Mouse (Mus musculus) brain, embryonic 14.5 days (tissue): Measurements from ENCODE around the gene Zfp292. TPM values are rescaled to one million over a fixed set of nuclear protein-coding genes. Genes with fewer than 3 reads are reported as not detected.

Experiments used
- DNase-seq: peaks from one replicate; pipeline ENCODE4 v3.0.0-alpha.2; 2011; ENCODE audit warnings: low read depth
- CTCF ChIP-seq: fragments of 200-500 bp; IDR thresholded peaks from 2 replicates; pipeline ENCODE4 v1.5.1; 2012; ENCODE audit warnings: inconsistent platforms, mild to moderate bottlenecking, moderate library complexity, borderline replicate concordance; ENCODE audit not compliant: insufficient read depth, insufficient read length; ENCODE audit errors: extremely low read depth
- POLR2A ChIP-seq: fragments of 200-500 bp; IDR thresholded peaks from 2 replicates; pipeline ENCODE4 v1.6.1; 2012; ENCODE audit warnings: mild to moderate bottlenecking, inconsistent platforms, borderline replicate concordance; ENCODE audit not compliant: poor library complexity, insufficient read depth, insufficient read length, severe bottlenecking; ENCODE audit errors: extremely low read depth
- polyA plus RNA-seq: library from polyadenylated mRNA; depleted of rRNA; stranded (reverse); fragments of >200 nt; gene quantifications from 2 replicates; pipeline ENCODE4 v1.2.3, GENCODE M21; 2012

The Zfp292 gene
- polyA plus RNA-seq, 1 experiment = 23.1 TPM

- TF ChIP-seq CTCF (no peak), POLR2A (no peak)
Measured at GRCm38 (mm10) chr4:34889812-34890185, 7.0 kb upstream of the Zfp292 start.

DNA sequence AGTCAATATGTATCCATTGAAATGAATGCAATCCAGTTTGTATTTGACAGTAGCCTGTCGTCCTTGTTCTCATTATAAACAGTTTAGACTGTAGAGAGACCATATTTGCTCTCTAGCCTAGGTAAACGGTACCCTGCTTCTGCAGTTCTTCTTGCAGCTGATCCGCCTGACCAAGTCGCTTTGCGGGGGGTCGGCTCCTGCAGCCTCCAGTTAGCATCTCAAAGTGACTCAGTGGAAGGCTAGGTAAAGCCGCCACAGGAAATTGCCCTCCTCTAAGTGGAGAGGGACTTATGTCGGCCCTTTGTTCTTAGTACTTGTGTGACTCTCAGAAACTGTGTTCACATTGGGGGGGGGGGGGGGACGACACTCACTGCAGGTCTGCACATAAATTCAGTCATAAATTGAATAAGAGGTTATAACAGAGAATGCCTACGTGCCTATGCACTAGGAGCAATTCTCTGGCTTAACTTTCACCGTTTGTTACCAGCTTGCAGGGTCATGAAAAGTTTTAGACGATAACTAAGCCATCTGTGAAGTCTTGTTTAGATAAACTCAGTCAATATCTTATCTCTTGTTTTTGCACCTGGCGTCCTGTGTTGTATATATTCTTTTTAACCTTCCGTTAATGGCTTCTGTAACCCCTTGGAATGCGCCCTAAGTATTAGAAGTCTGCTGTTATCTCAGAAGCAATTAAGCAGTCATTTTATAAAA is 6.5 kb upstream of the Zfp292 start:
- TF ChIP-seq POLR2A (no peak), CTCF (no peak)
- no peak for DNase-seq

More at GRCm38 (mm10) chr4:34889812-34890185, 7.0 kb upstream of the Zfp292 start:
- no peak for DNase-seq

GRCm38 (mm10) chr4:34887295-34887694 is 4.5 kb upstream of the Zfp292 start:
- TF ChIP-seq POLR2A = no peak
- TF ChIP-seq CTCF = no peak
- peak; percentile 20 for DNase-seq

GRCm38 (mm10) chr4:34886490-34887111 is 3.8 kb upstream of the Zfp292 start:
- DNase-seq = peak; percentile 94
- TF ChIP-seq CTCF (no peak), POLR2A (peak; percentile 36; the same call in 1 of the 2 replicates)

GRCm38 (mm10) chr4:34885631-34886351 is 3.0 kb upstream of the Zfp292 start:
- DNase-seq = no peak

GRCm38 (mm10) chr4:34883366-34884029 is 738 bp upstream of the Zfp292 start:
- DNase-seq = no peak
- TF ChIP-seq CTCF (no peak), POLR2A (no peak)

More at GRCm38 (mm10) chr4:34885631-34886351, 3.0 kb upstream of the Zfp292 start:
- TF ChIP-seq POLR2A = no peak
- TF ChIP-seq CTCF = no peak

DNA sequence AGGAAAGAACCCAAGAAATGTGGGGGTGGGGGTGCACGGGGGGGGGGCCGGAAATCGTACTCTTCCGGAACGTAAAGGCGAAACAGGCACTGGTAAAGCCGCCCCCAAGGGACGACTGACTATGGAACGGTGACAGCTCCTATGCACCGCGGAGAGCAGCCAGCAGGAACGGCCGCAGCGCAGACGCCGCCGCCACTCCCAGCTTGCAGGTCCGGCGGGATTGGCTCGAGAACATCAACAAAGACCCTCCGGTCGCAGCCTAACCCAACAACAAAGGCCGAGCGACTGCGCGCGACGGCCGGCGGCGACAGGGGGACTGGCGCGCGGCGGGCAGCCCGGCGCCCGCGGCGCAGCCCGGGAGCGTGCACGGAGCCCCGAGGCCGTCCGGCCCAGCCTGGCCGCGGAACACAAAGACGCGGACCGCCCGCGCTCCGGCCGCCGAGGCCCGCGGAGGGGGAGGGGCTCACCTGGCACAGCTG is 430 bp downstream of the Zfp292 start:
- peak; percentile 82 for DNase-seq
- no peak for TF ChIP-seq CTCF
- TF ChIP-seq POLR2A = no peak

- TF ChIP-seq POLR2A (no peak), CTCF (no peak)
- no peak for DNase-seq
Measured at GRCm38 (mm10) chr4:34881851-34882250, 909 bp downstream of the Zfp292 start.

GRCm38 (mm10) chr4:34880921-34881650 is 1.7 kb downstream of the Zfp292 start:
- no peak for DNase-seq
- no peak for TF ChIP-seq CTCF

DNA sequence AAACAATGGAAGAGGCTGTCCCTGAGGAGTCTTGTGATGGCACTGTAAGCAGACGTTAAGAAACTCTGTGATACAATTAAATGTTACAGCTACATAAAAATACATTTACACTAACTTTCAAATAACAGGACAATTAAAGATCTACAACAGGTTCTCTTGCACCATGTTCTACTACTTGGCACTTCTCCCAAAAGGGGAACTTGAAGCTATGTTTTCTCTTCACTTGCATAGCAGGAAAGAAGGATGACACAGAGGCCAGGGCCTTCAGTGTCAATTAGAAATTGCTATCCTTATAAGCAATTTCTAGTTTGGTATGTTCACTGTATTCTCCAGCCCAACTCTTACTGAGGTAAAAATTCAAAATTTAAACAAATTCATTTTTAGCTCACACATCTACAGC is 8.5 kb downstream of the Zfp292 start:
- no peak for DNase-seq
- TF ChIP-seq CTCF (no peak), POLR2A (no peak)

DNA sequence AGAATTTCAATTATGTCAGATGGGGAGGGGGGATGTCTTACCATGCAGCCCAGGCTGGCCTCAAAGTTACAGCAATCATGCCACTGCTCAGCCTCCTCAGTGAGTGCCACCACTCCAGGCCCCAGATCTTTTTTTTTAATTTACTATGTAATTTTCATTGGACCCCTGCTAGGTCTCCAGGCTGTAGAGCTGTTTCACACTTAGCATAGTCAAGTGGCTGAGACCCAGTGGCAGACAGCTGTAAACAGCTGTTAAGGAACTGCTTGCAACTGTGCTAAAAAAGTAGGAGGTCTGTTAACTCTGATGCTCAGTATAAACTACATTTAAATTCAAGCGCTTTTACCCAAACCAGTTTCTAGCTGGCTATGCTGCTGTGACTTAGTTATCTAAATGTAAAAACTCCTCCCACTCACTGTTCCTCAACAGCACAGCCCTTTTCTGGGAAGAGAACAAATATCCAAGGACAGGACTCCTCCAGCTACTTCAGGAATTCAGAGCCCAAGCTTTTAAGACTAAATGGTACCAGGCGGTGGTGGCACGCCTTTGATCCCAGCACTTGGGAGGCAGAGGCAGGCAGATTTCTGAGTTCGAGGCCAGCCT is 9.8 kb downstream of the Zfp292 start:
- TF ChIP-seq POLR2A (no peak), CTCF (no peak)
- DNase-seq = no peak

- no peak for DNase-seq
- TF ChIP-seq POLR2A (no peak), CTCF (no peak)
Measured at GRCm38 (mm10) chr4:34869813-34870212, 12.9 kb downstream of the Zfp292 start.
